Comparison of ENCODE assay signal across 10 mouse cellular contexts in genomic region chr2:125558634-125559589, GRCm38 (mm10). TPM values are rescaled to one million over a fixed set of nuclear protein-coding genes. Genes with fewer than 3 reads are reported as not detected.
A peak's percentile ranks its signal among the peaks of the same experiment; 100 is the strongest.
DNase-seq lines count a peak whose midpoint lies in the region; ATAC-seq and TF ChIP-seq lines count a peak whose summit lies in the region.
"Had no signal": no experiment of that assay in that cellular context is flagged by ENCODE, and none has a peak within 500 bp of the region (broad histone marks: within the 10 kb centered on the region; RNA-seq: fewer than 3 reads in every experiment).

No protein-coding gene starts in this region.

- H3K4me2 ChIP-seq in forebrain, embryonic 12.5 days = no peak overlapping the region
- no peak overlapping the region for H3K4me2 ChIP-seq in forebrain, embryonic 16.5 days (ENCODE audit: low read length)
- no peak overlapping the region for H3K4me2 ChIP-seq in lung, postnatal 0 days (replicated peaks; ENCODE audit: low read depth, low read length)
- H3K4me2 ChIP-seq in embryonic facial prominence, embryonic 14.5 days (ENCODE audit: low read depth, low read length) = peak overlapping the region; percentile 20
- H3K4me2 ChIP-seq in midbrain, embryonic 13.5 days (replicated peaks) = peak overlapping the region; percentile 17; the same call in 1 of the 2 replicates
- H3K4me2 ChIP-seq: forebrain, embryonic 15.5 days; liver, embryonic 13.5 days had no signal

- WGBS in forebrain, embryonic 12.5 days = 65% methylated on average over 19 of the region's 19 CpGs
- 64% methylated on average over 19 of the region's 19 CpGs for WGBS in forebrain, embryonic 16.5 days
- WGBS in lung, postnatal 0 days = 64% methylated on average over 19 of the region's 19 CpGs
- 46% methylated on average over 19 of the region's 19 CpGs for WGBS in embryonic facial prominence, embryonic 14.5 days
- WGBS in midbrain, embryonic 13.5 days = 33% methylated on average over 19 of the region's 19 CpGs

- TF ChIP-seq EP300 in lung, postnatal 0 days (IDR thresholded peaks at IDR 0.05) = no peak

- H3K27ac ChIP-seq in forebrain, embryonic 12.5 days = 0 out of 2 replicates have a peak overlapping the region, but pooled peaks have one; percentile 9
- no peak overlapping the region for H3K27ac ChIP-seq in forebrain, embryonic 16.5 days (ENCODE audit: low read length)
- H3K27ac ChIP-seq in lung, postnatal 0 days (ENCODE audit: low read length) = no peak overlapping the region
- peak overlapping the region; percentile 33 for H3K27ac ChIP-seq in embryonic facial prominence, embryonic 14.5 days (replicated peaks; ENCODE audit: low read depth, low read length)
- peak overlapping the region; percentile 36 for H3K27ac ChIP-seq in midbrain, embryonic 13.5 days
- H3K27ac ChIP-seq: forebrain, embryonic 15.5 days; liver, embryonic 13.5 days had no signal

- TF ChIP-seq CTCF in lung, postnatal 0 days (IDR thresholded peaks at IDR 0.05) = no peak

- peak; percentile 38 for DNase-seq in lung, postnatal 0 days (ENCODE audit: low spot score)
- no peak for DNase-seq in lung, postnatal 4 days
- DNase-seq in embryonic facial prominence, embryonic 14.5 days (ENCODE audit: low spot score) = peak; percentile 43
- no peak for DNase-seq in spleen, postnatal 4 days (ENCODE audit: low spot score in 2 of 2)
- no peak for DNase-seq in urinary bladder, adult 2 months (ENCODE audit: low spot score)
- DNase-seq: liver, embryonic 13.5 days had no signal

- no peaks in the 10 kb centered on the region for H3K27me3 ChIP-seq in forebrain, embryonic 12.5 days
- H3K27me3 ChIP-seq in forebrain, embryonic 16.5 days (replicated peaks; ENCODE audit: control insufficient read depth, insufficient read depth, low read length) = no peaks in the 10 kb centered on the region
- H3K27me3 ChIP-seq in lung, postnatal 0 days (replicated peaks; ENCODE audit: insufficient read depth, low read length) = no peaks in the 10 kb centered on the region
- H3K27me3 ChIP-seq in embryonic facial prominence, embryonic 14.5 days (replicated peaks; ENCODE audit: control insufficient read depth, insufficient read depth, low read length) = no peaks in the 10 kb centered on the region
- no peaks in the 10 kb centered on the region for H3K27me3 ChIP-seq in midbrain, embryonic 13.5 days
- H3K27me3 ChIP-seq: forebrain, embryonic 15.5 days; liver, embryonic 13.5 days had no signal

- H3K36me3 ChIP-seq in forebrain, embryonic 12.5 days (replicated peaks) = peaks cover 9% of the 10 kb centered on the region
- no peaks in the 10 kb centered on the region; the same call in 1 of the 2 replicates for H3K36me3 ChIP-seq in forebrain, embryonic 16.5 days (ENCODE audit: control insufficient read depth, insufficient read depth)
- 0 out of 2 replicates have a peak, but pooled peaks cover 5% of the 10 kb centered on the region for H3K36me3 ChIP-seq in lung, postnatal 0 days (ENCODE audit: insufficient read depth, low read length)
- H3K36me3 ChIP-seq in embryonic facial prominence, embryonic 14.5 days (ENCODE audit: control insufficient read depth, insufficient read depth, low read length) = 0 out of 2 replicates have a peak, but pooled peaks cover 10% of the 10 kb centered on the region
- peaks cover 7% of the 10 kb centered on the region for H3K36me3 ChIP-seq in midbrain, embryonic 13.5 days
- H3K36me3 ChIP-seq: forebrain, embryonic 15.5 days had no signal

- ATAC-seq in forebrain, embryonic 12.5 days (ENCODE audit: low FRiP score) = no peak
- ATAC-seq in forebrain, embryonic 16.5 days = no peak
- ATAC-seq in lung, postnatal 0 days = no peak
- ATAC-seq in embryonic facial prominence, embryonic 14.5 days (ENCODE audit: low read depth) = no peak
- ATAC-seq in midbrain, embryonic 13.5 days = peak; percentile 81
- ATAC-seq: forebrain, embryonic 15.5 days had no signal

- no peaks in the 10 kb centered on the region for H3K9me3 ChIP-seq in forebrain, embryonic 12.5 days
- H3K9me3 ChIP-seq in forebrain, embryonic 16.5 days (ENCODE audit: control insufficient read depth, low read length) = no peaks in the 10 kb centered on the region
- H3K9me3 ChIP-seq in lung, postnatal 0 days (ENCODE audit: low read length) = no peaks in the 10 kb centered on the region
- H3K9me3 ChIP-seq in embryonic facial prominence, embryonic 14.5 days (ENCODE audit: control insufficient read depth, low read length) = no peaks in the 10 kb centered on the region
- H3K9me3 ChIP-seq in midbrain, embryonic 13.5 days = no peaks in the 10 kb centered on the region
- H3K9me3 ChIP-seq: forebrain, embryonic 15.5 days; liver, embryonic 13.5 days had no signal

- H3K9ac ChIP-seq in forebrain, embryonic 12.5 days = no peak overlapping the region
- H3K9ac ChIP-seq in forebrain, embryonic 16.5 days (replicated peaks; ENCODE audit: low read depth, low read length) = no peak overlapping the region
- H3K9ac ChIP-seq in lung, postnatal 0 days (replicated peaks; ENCODE audit: low read depth) = no peak overlapping the region
- 0 out of 2 replicates have a peak overlapping the region, but pooled peaks have one; percentile 25 for H3K9ac ChIP-seq in embryonic facial prominence, embryonic 14.5 days (ENCODE audit: low read depth, low read length)
- H3K9ac ChIP-seq in midbrain, embryonic 13.5 days (replicated peaks) = no peak overlapping the region
- H3K9ac ChIP-seq: forebrain, embryonic 15.5 days; liver, embryonic 13.5 days had no signal

- peaks cover 14% of the 10 kb centered on the region; the same call in 1 of the 2 replicates for H3K4me1 ChIP-seq in forebrain, embryonic 12.5 days
- H3K4me1 ChIP-seq in forebrain, embryonic 16.5 days (replicated peaks; ENCODE audit: control insufficient read depth, insufficient read depth, low read length) = no peaks in the 10 kb centered on the region
- no peaks in the 10 kb centered on the region for H3K4me1 ChIP-seq in lung, postnatal 0 days (ENCODE audit: insufficient read depth, low read depth, low read length)
- H3K4me1 ChIP-seq in embryonic facial prominence, embryonic 14.5 days (ENCODE audit: control insufficient read depth, insufficient read depth, low read length) = peaks cover 8% of the 10 kb centered on the region
- H3K4me1 ChIP-seq in midbrain, embryonic 13.5 days (replicated peaks) = peaks cover 21% of the 10 kb centered on the region
- H3K4me1 ChIP-seq: forebrain, embryonic 15.5 days; liver, embryonic 13.5 days had no signal

- H3K4me3 ChIP-seq in forebrain, embryonic 12.5 days (replicated peaks) = no peak overlapping the region
- no peak overlapping the region for H3K4me3 ChIP-seq in forebrain, embryonic 16.5 days (replicated peaks; ENCODE audit: low read length)
- no peak overlapping the region for H3K4me3 ChIP-seq in lung, postnatal 0 days (ENCODE audit: low read depth, low read length)
- no peak overlapping the region for H3K4me3 ChIP-seq in embryonic facial prominence, embryonic 14.5 days (ENCODE audit: low read depth, low read length)
- H3K4me3 ChIP-seq in midbrain, embryonic 13.5 days (replicated peaks) = no peak overlapping the region
- H3K4me3 ChIP-seq: forebrain, embryonic 15.5 days; liver, embryonic 13.5 days had no signal

RNA-seq across cellular contexts. Expression of gene Fbn1, which starts 51.1 kb away (rescaled TPM):
- polyA plus RNA-seq in forebrain, embryonic 12.5 days (2016; fragmentation: Nextera tagmentation; extraction: Ambion mirVana) = 6.4 and 8.6 TPM in 2 replicates
- 2.1 and 2.5 TPM in 2 replicates for polyA plus RNA-seq in forebrain, embryonic 16.5 days (2015; fragmentation: Nextera tagmentation; extraction: Ambion mirVana)
- polyA plus RNA-seq in lung, postnatal 0 days (2015; fragmentation: Nextera tagmentation; extraction: Ambion mirVana) = 23.6 and 25.7 TPM in 2 replicates
- 61.0 and 61.1 TPM in 2 replicates for polyA plus RNA-seq in embryonic facial prominence, embryonic 14.5 days (2014; fragmentation: Nextera tagmentation; extraction: Ambion mirVana)
- 2.0 and 2.6 TPM in 2 replicates for polyA plus RNA-seq in midbrain, embryonic 13.5 days (2015; fragmentation: Nextera tagmentation; extraction: Ambion mirVana)
- polyA plus RNA-seq in urinary bladder, adult 2 months (2012; rRNA removed) = 16.1 and 26.8 TPM in 2 replicates

RNA-seq across cellular contexts. Expression of gene Gm9913, which starts 54.0 kb away (rescaled TPM):
- 0.19 and 0.38 TPM in 2 replicates for polyA plus RNA-seq in forebrain, embryonic 12.5 days (2016; fragmentation: Nextera tagmentation; extraction: Ambion mirVana)
- 0.35 TPM in 1 of 2 replicates, not detected in the other for polyA plus RNA-seq in forebrain, embryonic 16.5 days (2015; fragmentation: Nextera tagmentation; extraction: Ambion mirVana)
- polyA plus RNA-seq in lung, postnatal 0 days (2015; fragmentation: Nextera tagmentation; extraction: Ambion mirVana) = 0.33 and 0.68 TPM in 2 replicates
- polyA plus RNA-seq in embryonic facial prominence, embryonic 14.5 days (2014; fragmentation: Nextera tagmentation; extraction: Ambion mirVana) = 0.31 and 0.60 TPM in 2 replicates
- 0.11 TPM in 1 of 2 replicates, not detected in the other for polyA plus RNA-seq in midbrain, embryonic 13.5 days (2015; fragmentation: Nextera tagmentation; extraction: Ambion mirVana)
- polyA plus RNA-seq in urinary bladder, adult 2 months (2012; rRNA removed) = 0.06 and 0.09 TPM in 2 replicates
- polyA plus RNA-seq: liver, embryonic 13.5 days had no signal

Comparison
In these comparisons a context has a peak if more than half of its experiments do, and no peak if none do; other contexts are left out.
1. H3K27ac ChIP-seq: peak in forebrain, embryonic 12.5 days (single experiment), embryonic facial prominence, embryonic 14.5 days (single experiment) and midbrain, embryonic 13.5 days (single experiment); none in forebrain, embryonic 16.5 days (single experiment) and lung, postnatal 0 days (single experiment).
2. DNase-seq: peak in lung, postnatal 0 days (single experiment) and embryonic facial prominence, embryonic 14.5 days (single experiment); none in lung, postnatal 4 days (0 of 2), spleen, postnatal 4 days (0 of 2) and urinary bladder, adult 2 months (single experiment).
3. H3K4me2 ChIP-seq: peak in embryonic facial prominence, embryonic 14.5 days (single experiment) and midbrain, embryonic 13.5 days (single experiment); none in forebrain, embryonic 12.5 days (single experiment), forebrain, embryonic 16.5 days (single experiment) and lung, postnatal 0 days (single experiment).